Mouse (Mus musculus): ENCODE measurements around the gene Ugcg.

Ugcg gene

DNA sequence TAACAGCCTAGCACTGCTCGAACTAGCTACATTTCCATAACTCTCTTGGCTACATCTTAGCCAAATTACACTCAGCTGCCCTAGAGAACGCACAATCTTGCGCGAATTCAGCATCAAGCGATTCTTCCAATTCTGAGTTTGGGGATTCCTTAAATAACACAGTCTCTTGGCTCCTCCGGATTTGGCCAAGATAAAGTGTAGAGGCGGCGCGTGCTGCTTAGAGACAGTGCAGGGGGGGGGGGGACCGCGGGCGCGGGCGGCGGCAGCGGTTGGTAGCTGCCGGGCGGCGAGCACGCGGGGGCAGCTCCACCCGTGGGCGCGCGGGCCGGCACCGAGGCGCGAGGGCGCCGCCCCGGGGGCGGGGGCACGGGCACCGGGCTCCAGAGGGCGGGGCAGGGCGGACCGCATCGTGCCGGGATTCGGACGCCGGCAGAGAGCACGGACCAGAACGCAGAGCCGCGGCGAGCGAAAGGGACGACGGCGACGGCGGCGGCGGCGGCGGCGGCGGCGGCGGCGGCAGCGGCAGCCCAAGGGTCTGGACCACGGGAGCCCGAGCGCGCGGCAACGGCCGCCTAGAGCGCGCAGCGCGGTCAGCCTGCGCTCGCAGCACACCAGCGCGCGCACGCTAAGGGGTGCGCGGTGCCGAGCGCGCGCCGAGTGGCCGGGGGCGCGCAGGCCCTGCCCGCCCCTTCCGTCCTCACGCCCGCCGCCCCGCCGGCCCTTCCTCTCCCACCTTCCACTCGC lies at the start of gene Ugcg:
Gene Ugcg (plus strand): TSS at position 456 of the 744 bp plus-strand sequence.
- peak; percentile 76 for DNase-seq (ENCODE audit: low spot score)

DNA sequence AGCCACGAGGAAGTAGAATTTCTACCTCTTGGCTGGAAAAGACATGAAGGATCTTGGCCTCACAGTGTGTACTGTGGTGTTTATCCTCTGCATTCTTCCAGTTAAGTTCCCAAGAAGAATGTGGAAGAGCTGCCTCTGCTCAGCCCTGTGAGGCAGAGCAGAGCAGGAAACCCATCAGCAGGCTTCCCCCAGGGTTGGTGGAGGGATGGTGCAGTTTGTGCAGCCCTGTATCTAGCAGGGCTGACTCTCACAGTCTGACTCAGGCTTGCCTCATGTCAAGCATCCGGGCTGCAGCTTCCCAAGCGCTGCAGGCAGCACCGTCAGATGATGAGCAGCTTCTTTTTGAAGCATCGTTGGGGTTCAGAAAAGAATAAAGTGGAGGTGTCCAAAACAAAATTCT lies 40.0 kb upstream of the Ugcg start:
- DNase-seq (ENCODE audit: low spot score), result no peak

DNA sequence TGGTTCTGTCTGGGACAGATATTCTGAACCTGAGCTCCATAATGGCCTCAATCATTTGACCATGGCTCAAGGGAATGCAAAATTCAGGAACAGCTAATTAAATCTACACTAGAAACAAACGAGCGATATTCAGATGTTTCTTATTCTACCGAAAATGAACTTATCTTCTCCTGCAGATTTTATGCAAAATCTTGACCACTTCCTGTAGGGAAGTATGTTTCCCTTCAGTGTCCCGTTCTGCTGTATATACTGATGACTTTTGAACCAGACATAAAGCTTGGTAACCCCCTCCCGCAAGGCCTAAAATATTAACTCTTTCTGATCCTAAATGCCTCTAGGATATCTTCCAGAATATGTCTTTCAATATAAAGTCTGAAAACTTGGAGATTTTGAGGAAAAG lies 38.1 kb upstream of the Ugcg start:
- no peak for DNase-seq (ENCODE audit: low spot score)

DNA sequence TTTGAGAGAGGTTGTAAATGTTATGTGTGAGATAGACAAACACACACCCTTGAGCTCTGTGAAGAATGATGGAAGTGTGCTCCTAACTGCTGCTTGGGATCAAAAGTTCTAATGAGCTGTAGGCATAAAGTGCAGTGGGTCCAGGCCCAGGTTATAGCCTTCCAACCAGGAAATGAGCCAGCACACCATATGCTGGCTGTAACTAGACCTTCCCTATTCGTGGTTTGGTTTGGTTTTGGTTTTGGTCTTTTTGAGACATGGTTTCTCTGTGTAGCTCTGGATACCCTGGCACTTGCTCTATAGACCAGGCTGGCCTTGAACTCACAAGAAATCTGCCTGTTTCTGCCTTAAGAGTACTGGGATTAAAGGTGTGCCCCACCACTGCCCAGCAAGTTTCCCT lies 37.1 kb upstream of the Ugcg start:
- DNase-seq (ENCODE audit: low spot score), result no peak

DNA sequence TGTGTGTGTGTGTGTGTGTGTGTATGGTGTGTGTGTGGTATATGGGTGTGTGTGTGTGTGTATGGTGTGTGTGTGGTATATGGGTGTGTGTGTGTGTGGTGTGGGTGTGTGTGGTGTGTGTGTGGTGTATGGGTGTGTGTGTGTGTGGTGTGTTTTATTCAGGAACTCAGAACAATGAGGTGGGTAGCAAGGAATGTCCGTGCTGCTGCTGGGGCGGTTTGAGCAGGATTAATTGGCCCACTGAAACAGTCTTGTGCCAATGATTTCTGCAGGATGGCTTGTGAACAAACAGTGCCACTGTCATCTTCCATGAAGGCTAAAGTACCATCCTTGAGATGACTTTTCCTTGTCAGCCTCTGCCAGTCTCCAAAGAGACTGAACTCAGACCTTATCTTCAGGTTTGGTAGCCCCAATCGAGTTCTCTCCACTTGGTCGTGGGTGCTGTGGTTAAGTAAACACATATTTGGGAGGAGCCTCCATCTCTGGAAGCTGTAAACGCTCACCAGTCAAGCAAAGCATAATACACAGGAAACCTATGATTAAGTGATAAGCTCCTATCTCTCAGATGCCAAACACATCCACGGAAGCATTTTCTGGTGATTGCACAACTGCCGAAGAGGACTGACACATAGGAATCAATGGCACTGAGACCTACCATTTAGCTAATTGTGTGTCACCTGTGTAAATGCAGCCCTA lies 32.0 kb upstream of the Ugcg start:
- no peak for DNase-seq (ENCODE audit: low spot score)

DNA sequence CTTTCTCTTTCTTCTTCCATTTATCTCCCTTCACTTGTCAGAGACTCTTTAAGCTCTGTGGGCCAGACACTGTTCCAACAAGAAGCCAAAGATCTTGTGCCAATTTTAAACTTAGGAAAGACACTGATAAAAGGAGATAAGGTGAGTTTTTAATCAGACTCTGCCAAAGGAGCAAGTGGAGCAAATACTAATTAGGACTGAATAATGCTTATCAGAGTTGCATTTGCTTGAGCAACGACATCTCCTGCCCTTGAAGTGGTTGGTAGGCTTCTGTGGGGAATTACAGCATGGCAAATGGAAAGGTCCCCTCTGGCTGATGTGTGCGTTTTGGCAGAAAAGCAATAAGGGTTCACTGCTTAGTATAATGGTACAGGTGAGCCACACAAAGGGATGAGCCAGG lies 31.4 kb upstream of the Ugcg start:
- DNase-seq (ENCODE audit: low spot score), result no peak

DNA sequence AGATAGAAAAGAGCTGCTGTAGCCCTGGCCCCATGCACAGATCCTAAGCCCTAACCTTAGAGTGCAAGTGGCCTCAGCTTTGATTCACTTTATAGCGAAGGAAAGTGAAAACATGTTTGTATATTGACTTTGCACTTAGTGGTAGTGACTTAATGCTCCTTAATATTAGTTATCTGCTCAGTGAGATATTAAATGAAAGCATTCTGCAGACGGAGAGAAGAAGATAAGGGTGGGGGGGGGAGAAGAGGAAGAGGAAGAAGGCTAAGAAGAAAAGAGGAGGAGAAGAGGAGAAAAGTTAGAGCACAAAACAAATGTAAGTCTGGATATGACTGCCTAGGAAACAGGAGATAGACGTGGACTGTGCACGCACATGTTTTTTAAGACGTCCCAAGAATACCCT lies 28.8 kb upstream of the Ugcg start:
- no peak for DNase-seq (ENCODE audit: low spot score)

DNA sequence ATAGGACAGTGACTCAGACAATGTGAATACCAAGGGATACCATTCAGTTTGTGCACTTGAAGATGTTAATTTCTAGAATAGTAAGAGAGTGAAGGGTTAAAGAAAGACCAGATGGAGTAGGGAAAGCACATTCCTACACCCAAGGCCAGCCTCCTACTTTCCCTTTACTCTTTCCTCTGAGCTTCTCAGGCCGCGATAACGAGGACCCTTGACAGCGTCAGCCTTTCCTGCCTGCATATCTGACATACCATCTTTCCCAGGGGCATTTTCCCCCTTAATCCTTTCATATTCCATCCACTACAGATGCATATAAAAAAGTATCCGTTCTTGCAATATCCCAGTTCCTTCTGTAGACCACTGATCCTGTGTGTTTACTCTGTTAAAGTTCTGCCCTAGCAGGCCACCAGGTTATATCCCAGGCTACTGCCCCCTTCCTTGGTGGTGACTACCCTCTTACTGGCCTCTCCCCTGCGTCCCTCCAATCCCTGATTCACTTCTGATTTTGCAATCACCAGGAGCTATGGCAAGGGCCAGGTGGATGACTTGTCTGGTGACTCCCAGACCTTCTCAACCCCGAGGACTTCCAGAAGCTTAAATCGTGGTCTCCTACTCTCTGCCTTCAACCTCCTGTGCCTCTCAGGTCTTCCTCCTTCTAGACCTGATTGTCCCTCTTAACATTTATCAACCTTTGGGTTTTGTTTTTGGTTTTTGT lies 27.9 kb upstream of the Ugcg start:
- no peak for DNase-seq (ENCODE audit: low spot score)

DNA sequence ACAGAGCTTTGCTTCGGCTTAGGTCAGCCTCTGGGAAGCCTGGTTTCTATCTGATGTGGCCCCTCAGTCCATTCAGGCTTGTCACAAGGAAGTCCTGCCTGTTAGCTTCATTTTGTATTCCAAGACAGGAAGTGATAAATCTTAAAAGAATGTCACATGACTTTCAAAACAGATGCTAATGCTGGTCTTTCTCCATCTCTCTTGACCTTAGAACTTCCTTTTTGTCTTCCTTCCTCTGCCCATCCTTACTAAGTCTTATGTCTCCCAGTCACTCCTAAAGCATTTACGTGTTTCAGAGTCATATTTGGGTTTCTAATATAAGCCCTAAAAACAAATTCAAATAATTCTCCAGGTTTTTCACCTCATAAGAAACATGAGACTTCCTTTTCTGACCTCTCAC lies 25.0 kb upstream of the Ugcg start:
- no peak for DNase-seq (ENCODE audit: low spot score)

DNA sequence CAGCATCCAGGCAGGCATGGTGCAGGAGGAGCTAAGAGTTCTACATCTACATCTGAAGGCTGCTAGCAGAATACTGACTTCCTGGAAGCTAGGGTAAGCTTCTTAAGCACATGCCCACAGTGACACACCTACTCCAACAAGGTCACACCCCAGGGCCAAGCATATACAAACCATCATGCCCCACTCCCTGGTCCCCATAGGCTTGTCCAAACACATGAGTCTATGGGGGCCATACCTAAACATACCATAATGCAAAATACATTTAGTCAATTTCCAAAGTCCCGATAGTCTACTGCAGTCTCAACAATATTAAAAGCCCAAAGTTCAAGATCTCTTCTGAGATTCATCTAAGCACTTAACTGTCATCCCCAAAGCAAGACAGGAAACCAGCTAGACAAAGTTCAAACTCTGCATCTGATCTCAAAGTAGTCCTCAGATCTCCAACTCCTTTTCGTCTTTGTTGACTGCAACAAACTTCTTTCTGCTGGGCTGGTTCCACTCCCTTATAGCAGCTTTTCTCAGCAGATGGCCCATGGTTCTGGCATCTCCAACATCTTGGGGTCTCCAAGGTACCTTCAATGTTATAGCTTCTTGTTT lies 21.7 kb upstream of the Ugcg start:
- DNase-seq (ENCODE audit: low spot score), result no peak

DNA sequence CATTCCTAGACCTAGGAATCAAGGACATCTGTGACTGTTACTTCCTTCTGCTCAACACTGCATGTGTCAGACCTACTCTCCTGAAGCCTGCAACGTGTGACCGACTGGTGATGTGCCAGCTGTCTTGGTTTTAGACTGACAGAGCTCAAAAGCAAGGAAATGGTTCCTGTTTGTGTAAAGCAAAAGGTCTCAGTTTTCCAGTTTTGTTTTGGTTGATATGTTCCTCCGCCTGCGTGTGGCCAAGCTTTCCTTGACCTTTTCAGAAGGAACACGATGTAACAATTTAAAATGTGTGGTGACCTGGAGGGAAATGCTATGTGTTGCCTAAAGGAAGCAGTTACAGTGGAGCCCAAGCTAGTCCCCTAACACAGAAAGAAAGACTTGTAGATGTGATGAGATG lies 19.1 kb upstream of the Ugcg start:
- DNase-seq (ENCODE audit: low spot score), result no peak

DNA sequence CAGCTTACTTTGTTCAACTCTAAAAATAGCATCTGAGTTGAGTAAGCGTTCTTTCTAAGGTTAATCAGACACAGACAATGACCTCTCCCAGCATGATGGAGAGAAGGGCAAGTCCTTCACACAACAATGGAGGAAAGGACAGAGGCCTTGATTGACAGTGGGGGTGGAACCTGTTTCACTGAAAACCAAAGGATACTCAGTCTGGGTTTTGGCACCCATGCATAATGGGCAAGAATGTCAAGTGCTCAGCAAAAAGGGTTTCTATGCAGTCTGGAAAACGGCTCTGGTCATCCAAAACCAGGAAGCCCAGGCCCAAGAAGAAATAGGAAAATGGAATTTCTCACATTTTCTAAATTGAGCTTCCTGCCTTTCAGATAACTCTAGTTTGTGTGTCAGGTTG lies 16.4 kb upstream of the Ugcg start:
- no peak for DNase-seq (ENCODE audit: low spot score)

DNA sequence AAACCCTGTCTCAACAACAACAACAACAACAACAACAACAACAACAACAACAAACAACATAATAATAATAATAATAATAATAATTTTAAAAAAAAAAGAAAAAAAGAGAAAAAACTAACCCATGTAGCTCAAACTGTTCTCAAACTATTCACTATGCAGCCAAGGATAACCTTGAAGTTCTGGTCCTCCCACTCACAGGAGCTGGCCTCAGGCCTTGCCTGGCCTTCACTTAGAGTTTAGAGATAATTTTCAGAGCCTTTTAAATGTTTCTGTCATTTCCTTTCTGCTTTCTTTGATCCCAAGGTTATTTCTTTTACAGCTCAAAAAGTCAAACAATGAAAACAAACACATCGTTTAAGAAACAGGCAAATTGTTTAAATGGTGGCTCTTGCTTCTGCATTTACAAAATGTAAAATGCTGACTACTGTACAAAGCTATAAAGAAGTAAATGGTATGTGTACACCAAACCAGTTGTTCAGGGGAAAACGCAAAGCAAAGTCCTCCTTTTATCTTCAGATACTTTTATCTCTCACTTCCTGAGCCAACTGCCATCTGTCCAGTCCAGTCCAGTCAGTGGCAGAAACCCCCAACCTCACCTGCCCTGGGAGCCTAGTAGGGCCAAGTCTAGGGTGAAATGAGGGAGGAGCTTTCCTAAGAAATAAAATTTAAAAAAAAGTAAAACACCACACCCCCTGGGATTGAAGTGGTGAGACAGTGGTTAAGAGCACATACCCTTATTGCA lies 15.7 kb upstream of the Ugcg start:
- no peak for DNase-seq (ENCODE audit: low spot score)

DNA sequence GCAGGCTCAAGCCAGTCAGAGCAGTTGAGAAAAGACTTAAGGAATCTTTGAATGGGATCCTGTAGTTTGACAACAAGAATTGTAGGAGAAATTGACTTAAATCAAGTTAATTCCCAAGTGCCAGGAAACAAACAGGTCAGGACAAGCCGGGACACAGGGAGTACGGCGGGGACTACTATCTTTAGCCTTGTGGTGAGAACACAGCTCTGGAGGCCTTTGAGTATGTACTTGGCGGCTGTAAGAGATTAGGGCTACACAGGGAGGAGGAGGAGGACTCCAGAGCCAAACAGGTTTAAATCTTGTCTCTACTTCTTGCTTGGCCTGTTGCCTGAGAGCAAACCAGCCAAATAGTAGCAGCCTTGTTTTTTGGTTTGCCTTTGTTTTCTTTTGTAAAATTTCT lies 14.1 kb upstream of the Ugcg start:
- peak; percentile 15 for DNase-seq (ENCODE audit: low spot score)

DNA sequence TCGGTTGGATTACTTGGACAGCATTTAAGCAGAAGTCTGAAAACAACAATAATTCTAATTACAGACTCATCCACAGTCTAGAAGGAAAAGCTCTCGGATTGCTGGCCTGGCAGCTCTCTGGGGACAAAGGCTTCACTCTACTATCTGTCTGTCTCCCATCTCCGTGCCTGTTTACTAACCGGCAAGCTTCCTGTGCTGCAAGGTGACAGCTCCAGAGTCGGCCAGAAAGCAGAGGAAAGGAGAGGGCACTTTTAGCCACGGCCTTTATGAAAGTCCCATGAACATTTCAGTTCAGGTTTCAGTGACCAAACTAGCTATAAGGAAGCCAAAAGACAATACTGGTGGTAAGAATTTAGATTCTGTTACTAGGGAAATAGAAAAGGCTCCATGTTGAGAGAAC lies 13.1 kb upstream of the Ugcg start:
- DNase-seq (ENCODE audit: low spot score), result no peak

DNA sequence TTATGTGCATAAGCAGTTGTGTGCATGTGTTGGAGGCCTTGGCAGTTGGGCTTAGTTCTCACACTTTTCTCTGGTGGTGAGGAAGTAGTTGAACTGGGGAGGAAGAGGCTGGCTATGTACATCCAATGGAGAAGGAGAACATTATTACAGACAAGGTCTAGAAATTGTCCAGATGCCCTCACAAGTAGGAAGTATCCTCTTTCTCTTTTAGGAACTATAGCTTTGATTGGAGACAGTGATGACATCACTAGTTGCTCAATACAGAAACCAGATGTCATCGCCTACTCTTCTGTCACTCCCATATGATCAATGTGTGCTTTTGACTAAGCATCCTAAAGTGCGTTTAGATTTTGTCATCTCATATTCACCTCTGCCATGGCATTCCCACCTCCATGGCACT lies 11.5 kb upstream of the Ugcg start:
- no peak for DNase-seq (ENCODE audit: low spot score)

DNA sequence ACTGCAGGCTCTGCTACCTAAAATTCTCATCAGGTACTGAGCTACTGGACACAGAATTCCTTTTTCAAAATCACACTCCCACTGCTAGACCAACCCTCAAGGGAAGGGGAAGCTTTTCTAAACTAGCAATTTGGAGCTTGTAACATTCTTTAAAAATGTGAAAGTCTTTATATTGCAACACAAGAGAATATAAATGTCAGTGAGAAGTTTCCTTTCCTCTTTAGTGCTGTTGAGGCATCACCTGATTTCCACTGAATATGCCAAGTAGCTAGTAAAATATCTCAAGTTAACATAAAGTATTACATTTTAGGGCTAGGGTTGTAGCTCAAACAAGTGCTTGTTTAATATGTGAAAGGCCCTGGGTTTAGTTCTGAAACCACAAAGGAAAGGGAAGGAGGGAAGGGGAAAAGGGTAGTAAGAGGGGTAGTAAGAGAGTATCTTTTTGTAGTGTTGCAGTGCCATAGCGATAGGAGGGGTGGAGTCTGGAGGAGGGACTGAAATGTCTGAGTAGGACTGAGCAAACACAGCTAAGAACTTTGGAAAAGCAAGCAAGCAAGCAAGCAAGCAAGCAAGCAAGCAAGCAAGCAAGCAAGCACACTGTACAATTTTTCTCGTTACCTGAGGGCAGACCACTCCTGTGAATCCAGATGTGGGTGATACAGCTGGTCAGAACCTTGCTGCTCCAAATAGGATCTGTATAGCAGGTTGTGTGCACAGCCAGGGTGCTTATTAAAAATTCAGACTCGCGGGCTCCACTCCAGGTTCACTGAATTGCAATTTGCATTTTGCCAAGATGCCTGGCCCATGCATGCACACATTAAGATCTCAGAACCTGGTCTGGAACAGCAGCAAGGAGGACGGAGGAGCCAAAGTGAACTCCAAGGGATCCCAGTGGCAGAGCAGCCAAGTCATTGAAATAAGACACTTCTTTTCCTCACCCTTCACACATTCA lies 7.5 kb upstream of the Ugcg start:
- no peak for DNase-seq (ENCODE audit: low spot score)

DNA sequence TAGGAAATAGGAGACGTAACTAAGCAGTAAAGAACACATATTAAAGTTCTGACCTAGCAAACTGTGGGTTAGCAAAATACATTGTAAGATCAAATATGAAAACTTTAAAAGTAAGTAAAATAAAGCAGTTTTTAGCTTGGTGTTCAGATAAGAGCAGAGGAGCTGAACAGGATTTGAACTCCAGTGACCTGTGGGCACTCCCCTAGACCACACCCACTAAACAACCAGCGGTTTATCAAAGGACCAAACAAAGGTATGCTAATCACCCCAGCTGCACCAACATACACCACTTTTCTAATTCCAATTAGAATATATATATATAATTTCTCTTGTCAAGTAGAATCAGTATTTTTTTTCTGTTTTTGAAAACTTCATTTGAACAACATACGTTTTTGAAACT lies 3.4 kb upstream of the Ugcg start:
- DNase-seq (ENCODE audit: low spot score), result no peak

DNA sequence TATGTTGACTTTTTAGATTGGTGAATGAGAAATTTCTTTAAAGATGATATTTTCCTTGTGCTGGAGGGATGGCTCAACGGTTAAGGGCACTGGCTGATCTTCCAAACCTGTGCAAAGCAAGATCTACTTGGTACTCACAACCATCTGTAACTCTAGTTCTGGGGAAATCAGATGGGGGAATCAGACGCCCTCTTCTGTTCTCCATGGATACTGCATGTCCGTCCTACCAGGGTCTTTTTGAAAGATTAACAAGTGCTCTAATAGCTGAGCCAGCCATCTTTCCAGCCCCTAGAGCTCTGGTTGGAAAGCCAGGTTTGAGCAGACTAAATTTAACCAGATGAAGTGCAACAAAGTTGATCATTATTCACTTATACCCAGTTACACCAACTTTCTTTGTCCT lies 1.8 kb upstream of the Ugcg start:
- peak; percentile 27 for DNase-seq (ENCODE audit: low spot score)

DNA sequence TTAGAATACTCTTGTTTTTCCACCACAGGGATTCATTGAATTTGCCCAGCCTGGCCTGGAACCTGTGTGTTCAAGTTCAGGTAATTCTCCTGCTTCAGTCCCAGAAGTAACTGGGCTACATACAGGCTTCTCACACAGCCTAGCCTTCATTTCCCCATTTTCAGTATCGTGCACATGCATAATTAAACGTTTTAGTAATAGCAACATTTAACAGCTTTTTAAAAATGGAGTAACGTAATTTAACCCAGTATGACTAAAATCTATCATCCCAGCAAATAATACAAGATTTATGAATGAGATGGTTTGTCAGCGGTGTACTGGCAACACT lies 619 bp upstream of the Ugcg start:
- DNase-seq (ENCODE audit: low spot score), result no peak

DNA sequence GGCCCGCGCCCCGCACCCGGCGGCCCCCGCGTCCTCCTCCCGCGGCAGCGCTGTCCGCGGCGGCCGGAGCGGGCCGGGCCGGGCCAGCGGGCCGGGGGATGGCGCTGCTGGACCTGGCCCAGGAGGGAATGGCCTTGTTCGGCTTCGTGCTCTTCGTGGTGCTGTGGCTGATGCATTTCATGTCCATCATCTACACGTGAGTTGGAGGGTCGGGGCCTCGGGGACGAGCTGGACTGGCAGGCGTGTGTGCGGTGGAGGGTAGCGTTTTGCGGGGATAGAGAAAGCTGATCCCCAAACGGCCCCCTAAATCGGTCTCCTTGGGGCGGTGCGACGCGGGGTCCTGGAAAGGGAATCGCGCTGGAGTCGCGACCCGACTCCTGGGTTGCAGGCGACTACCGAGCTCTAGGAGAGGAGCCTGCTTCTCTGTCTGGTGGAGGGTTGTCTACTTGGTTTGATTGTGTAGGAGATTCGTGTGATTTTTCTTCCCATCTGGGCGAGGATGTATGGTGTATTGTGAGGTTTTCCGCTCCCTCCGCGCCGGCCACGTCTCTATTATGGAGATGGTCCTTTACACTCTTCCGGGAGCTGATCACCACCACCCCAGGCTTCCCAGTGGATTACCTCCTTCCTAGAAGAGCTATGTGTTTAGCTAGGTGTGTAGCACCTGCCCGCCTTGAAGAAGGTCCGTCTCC lies 635 bp downstream of the Ugcg start:
- peak; percentile 22 for DNase-seq (ENCODE audit: low spot score)
